Mouse (Mus musculus) megakaryocyte, embryonic 14.5 days (primary cell): ENCODE data around the gene Rsrp1.

Experiments
- FLI1 ChIP-seq: IDR thresholded peaks from 2 replicates; pipeline ENCODE4 v1.6.1; 2012; ENCODE audit warnings: low read length, inconsistent platforms, mixed read lengths
- GATA1 ChIP-seq: IDR thresholded peaks from 3 replicates; pipeline ENCODE4 v1.6.1; 2012; ENCODE audit warnings: mixed read lengths, low read length, inconsistent platforms, borderline replicate concordance

- TF ChIP-seq GATA1 (no peak), FLI1 (no peak)
Observed at GRCm38 (mm10) chr4:134923258-134924018, at the start of gene Rsrp1.
